Mouse (Mus musculus): ENCODE measurements at regions not wholly inside any gene's neighbourhood (a gene's known extent, or its start where the extent isn't known, plus 50 kb on each side); places are given as distances from the start of the nearest gene placed in this dataset.
"Not testable (repeated sequence)": the region's sequence is repeated elsewhere in the genome, so short reads cannot be mapped to it uniquely, and the experiment has no call there.

GRCm38 (mm10) chr6:31810602-31811512, 239.2 kb upstream of the 1700012A03Rik start:
- no peak for DNase-seq (ENCODE audit: low spot score in 2 of 2)

- DNase-seq (ENCODE audit: low spot score in 2 of 2) = not testable (repeated sequence)
Measured at GRCm38 (mm10) chr6:31804468-31804867, 240.7 kb upstream of the Podxl start.

GRCm38 (mm10) chr6:31803222-31803621, 239.4 kb upstream of the Podxl start:
- not testable (repeated sequence) for DNase-seq (ENCODE audit: low spot score in 2 of 2)

- no peak for DNase-seq (ENCODE audit: low spot score in 2 of 2)
Measured at GRCm38 (mm10) chr6:31791547-31791946, 227.8 kb upstream of the Podxl start.

GRCm38 (mm10) chr6:31790906-31791305, 227.1 kb upstream of the Podxl start:
- DNase-seq (ENCODE audit: low spot score in 2 of 2) = no peak

GRCm38 (mm10) chr6:31776841-31777240, 213.1 kb upstream of the Podxl start:
- no peak for DNase-seq (ENCODE audit: low spot score in 2 of 2)

- no peak for DNase-seq (ENCODE audit: low spot score in 2 of 2)
Measured at GRCm38 (mm10) chr6:31771916-31772315, 208.1 kb upstream of the Podxl start.

- DNase-seq (ENCODE audit: low spot score in 2 of 2) = no peak
Measured at GRCm38 (mm10) chr6:31745589-31745988, 181.8 kb upstream of the Podxl start.

GRCm38 (mm10) chr6:31731391-31731790, 167.6 kb upstream of the Podxl start:
- DNase-seq (ENCODE audit: low spot score in 2 of 2) = no peak

GRCm38 (mm10) chr6:31719614-31720013, 155.8 kb upstream of the Podxl start:
- no peak for DNase-seq (ENCODE audit: low spot score in 2 of 2)

- no peak for DNase-seq (ENCODE audit: low spot score in 2 of 2)
Measured at GRCm38 (mm10) chr6:31718843-31719242, 155.1 kb upstream of the Podxl start.

GRCm38 (mm10) chr6:31717531-31717930, 153.8 kb upstream of the Podxl start:
- peak in 1 of 2 experiments; percentile 16 for DNase-seq (ENCODE audit: low spot score in 2 of 2)

- DNase-seq (ENCODE audit: low spot score in 2 of 2) = no peak
Measured at GRCm38 (mm10) chr6:31707256-31707655, 143.5 kb upstream of the Podxl start.

GRCm38 (mm10) chr6:31704191-31704590, 140.4 kb upstream of the Podxl start:
- no peak for DNase-seq (ENCODE audit: low spot score in 2 of 2)

GRCm38 (mm10) chr6:31702931-31703330, 139.2 kb upstream of the Podxl start:
- DNase-seq (ENCODE audit: low spot score in 2 of 2) = no peak

GRCm38 (mm10) chr6:31695885-31696284, 132.1 kb upstream of the Podxl start:
- no peak for DNase-seq (ENCODE audit: low spot score in 2 of 2)

- no peak for DNase-seq (ENCODE audit: low spot score in 2 of 2)
Measured at GRCm38 (mm10) chr6:31693047-31693446, 129.3 kb upstream of the Podxl start.

GRCm38 (mm10) chr6:31692024-31692423, 128.2 kb upstream of the Podxl start:
- no peak for DNase-seq (ENCODE audit: low spot score in 2 of 2)

GRCm38 (mm10) chr6:31680101-31680500, 116.3 kb upstream of the Podxl start:
- no peak for DNase-seq (ENCODE audit: low spot score in 2 of 2)

GRCm38 (mm10) chr6:31665671-31666486, 102.1 kb upstream of the Podxl start:
- peak in 1 of 2 experiments; percentile 48 for DNase-seq (ENCODE audit: low spot score in 2 of 2)

- peak; percentile 54 to 76 for DNase-seq (ENCODE audit: low spot score in 2 of 2)
Measured at GRCm38 (mm10) chr6:31664495-31664894, 100.7 kb upstream of the Podxl start.

- peak; percentile 50 to 69 for DNase-seq (ENCODE audit: low spot score in 2 of 2)
Measured at GRCm38 (mm10) chr6:31660778-31661177, 97.0 kb upstream of the Podxl start.

- no peak for DNase-seq (ENCODE audit: low spot score in 2 of 2)
Measured at GRCm38 (mm10) chr6:31659901-31660300, 96.1 kb upstream of the Podxl start.

All from frontal cortex, postnatal 10 days (tissue).